Mouse (Mus musculus) liver, embryonic 14.5 days (tissue): Measurements from ENCODE around the gene Rfwd3. TPM values are rescaled to one million over a fixed set of nuclear protein-coding genes. Genes with fewer than 3 reads are reported as not detected.
A peak's percentile ranks its signal among the peaks of the same experiment; 100 is the strongest.
"Not testable (repeated sequence)": the region's sequence is repeated elsewhere in the genome, so short reads cannot be mapped to it uniquely, and the experiment has no call there.

Experiments used
- ATAC-seq: fragments of 200-750 bp; cut with Nextera tagmentation; 2 replicates; pipeline ENCODE4 v1.8.0; 2017; ENCODE audit warnings: moderate number of reproducible peaks, mild to moderate bottlenecking, moderate library complexity; ENCODE audit not compliant: insufficient read depth
- DNase-seq, 3 experiments: peaks; one replicate each; pipeline ENCODE4 v3.0.0-alpha.2; 2012 to 2013; ENCODE audit warnings: low read depth in 3 of 3, low spot score in 3 of 3
- H3K27ac ChIP-seq: fragments of 300-500 bp; sonication (generic); 2 replicates; pipeline ENCODE4 v1.5.1; 2014; ENCODE audit warnings: moderate library complexity, mild to moderate bottlenecking, control low read depth, inconsistent platforms
- H3K27me3 ChIP-seq: fragments of 300-500 bp; sonication (generic); 2 replicates; pipeline ENCODE4 v1.6.1; 2014; ENCODE audit warnings: mild to moderate bottlenecking, low read length, moderate library complexity; ENCODE audit not compliant: control insufficient read depth, insufficient read depth
- H3K36me3 ChIP-seq: fragments of 300-500 bp; sonication (generic); replicated peaks from 2 replicates; pipeline ENCODE4 v1.6.1; 2014; ENCODE audit warnings: low read depth; ENCODE audit not compliant: control insufficient read depth, insufficient read depth
- H3K4me1 ChIP-seq, 2 experiments: fragments of 200-500 bp in 1 of 2; fragments of 300-500 bp in 1 of 2; sonication (generic) in 1 of 2; replicated peaks; 2 replicates each; pipeline ENCODE4 v1.6.1; 2012 to 2014; ENCODE audit warnings: antibody characterized with exemption in 1 of 2, inconsistent platforms in 1 of 2, low read length in 1 of 2; ENCODE audit not compliant: control insufficient read depth in 2 of 2, insufficient read depth in 2 of 2
- H3K4me2 ChIP-seq: fragments of 300-500 bp; sonication (generic); 2 replicates; pipeline ENCODE4 v1.6.1; 2014; ENCODE audit warnings: low read depth, mild to moderate bottlenecking, control low read depth, moderate library complexity
- H3K4me3 ChIP-seq, 2 experiments: fragments of 200-500 bp in 1 of 2; fragments of 300-500 bp in 1 of 2; sonication (generic) in 1 of 2; 2 replicates each; pipeline ENCODE4 v1.5.1; 2012 to 2014; ENCODE audit warnings: low read depth in 2 of 2, low read length in 2 of 2, mild to moderate bottlenecking in 2 of 2, control low read depth in 1 of 2, inconsistent platforms in 1 of 2, moderate library complexity in 1 of 2; ENCODE audit not compliant: insufficient read depth in 1 of 2
- H3K9ac ChIP-seq: fragments of 300-500 bp; sonication (generic); replicated peaks from 2 replicates; pipeline ENCODE4 v1.6.1; 2014; ENCODE audit warnings: mild to moderate bottlenecking, control low read depth, moderate library complexity
- H3K9me3 ChIP-seq: fragments of 300-500 bp; sonication (generic); 2 replicates; pipeline ENCODE4 v1.6.1; 2016; ENCODE audit warnings: low read length, mixed read lengths; ENCODE audit not compliant: control insufficient read depth
- CTCF ChIP-seq: IDR thresholded peaks from 2 replicates; pipeline ENCODE4 v1.5.1; 2016; ENCODE audit warnings: antibody characterized with exemption, low read depth, control low read depth
- EP300 ChIP-seq: IDR thresholded peaks from 2 replicates; pipeline ENCODE4 v1.6.1; 2016; ENCODE audit warnings: antibody characterized with exemption, low read depth
- WGBS: fragments of 180-500 bp; shearing (Covaris S2); extraction: QIAGEN DNeasy Blood & Tissue Kit; methylation state at CpG from one replicate; pipeline ENCODE4 v1.1.7; 2014; ENCODE audit not compliant: insufficient replicate concordance; 5-methylcytosine and 5-hydroxymethylcytosine counted together
- polyA plus RNA-seq, 2 experiments: library from polyadenylated mRNA; depleted of rRNA in 1 of 2; stranded (reverse) in 1 of 2; unstranded in 1 of 2; fragments of >200 nt; fragmentation: Nextera tagmentation in 1 of 2; extraction: Ambion mirVana in 1 of 2; gene quantifications; 2 replicates each; pipeline versions ENCODE4 v1.2.1 to v1.2.3; 2012 to 2014

The Rfwd3 gene
- polyA plus RNA-seq, 2 experiments, result 24.5 to 43.8 TPM

DNA sequence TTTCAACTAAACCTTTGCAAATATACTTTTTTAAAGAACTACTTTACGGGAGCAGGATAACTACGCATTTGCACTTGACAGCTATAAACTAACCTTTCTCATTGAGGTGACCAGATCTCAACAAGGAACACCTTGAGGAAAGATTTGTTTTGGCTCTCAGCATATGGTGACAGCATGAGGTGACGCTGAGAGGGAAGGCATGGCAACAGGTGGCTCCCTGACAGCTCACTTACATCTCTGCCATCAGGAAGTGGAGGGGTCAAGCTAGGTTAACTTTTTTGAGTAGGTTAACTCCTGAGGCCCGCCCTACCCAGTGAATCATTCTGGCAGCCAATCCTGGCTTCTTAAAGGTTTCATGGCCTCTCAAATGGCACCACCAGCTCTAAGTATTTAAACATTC is 14.4 kb downstream of the Rfwd3 start:
- H3K4me1 ChIP-seq, result no peaks in the 10 kb centered on the region
- no peaks in the 10 kb centered on the region for H3K9me3 ChIP-seq
- no peak overlapping the region for H3K27ac ChIP-seq
- H3K4me2 ChIP-seq, result no peak overlapping the region
- TF ChIP-seq CTCF, result no peak
- TF ChIP-seq EP300, result no peak
- DNase-seq, result no peak
- no peaks in the 10 kb centered on the region for H3K27me3 ChIP-seq
- H3K9ac ChIP-seq, result no peak overlapping the region
- no peak overlapping the region for H3K4me3 ChIP-seq
- peaks cover 95% of the 10 kb centered on the region for H3K36me3 ChIP-seq
- 89% methylated on average over 4 of the region's 4 CpGs for WGBS
- ATAC-seq, result no peak

DNA sequence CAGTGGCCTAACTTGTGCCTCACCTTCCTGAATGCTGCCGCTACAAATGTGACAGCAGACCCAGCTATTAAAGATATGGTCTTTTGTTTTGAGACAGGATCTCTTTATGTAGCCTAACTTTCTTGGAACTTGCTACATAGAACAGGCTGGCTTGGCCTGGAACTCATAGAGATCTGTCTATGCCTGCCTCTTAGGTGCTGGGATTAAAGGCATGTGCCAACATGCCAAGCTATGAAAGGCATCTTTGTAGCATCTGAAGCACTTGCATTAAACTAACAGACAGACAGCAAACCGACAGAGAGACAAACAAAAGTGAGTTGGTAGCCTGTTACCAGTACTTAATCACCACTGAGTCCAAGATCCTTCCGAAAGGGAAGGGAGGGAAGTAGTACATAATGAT is 17.9 kb downstream of the Rfwd3 start:
- no peaks in the 10 kb centered on the region for H3K27me3 ChIP-seq
- ATAC-seq (no peak), DNase-seq (no peak)
- no peaks in the 10 kb centered on the region for H3K4me1 ChIP-seq
- H3K9me3 ChIP-seq, result no peaks in the 10 kb centered on the region
- WGBS, result 94% methylated on average over 3 of the region's 3 CpGs
- H3K4me2 ChIP-seq, result no peak overlapping the region
- peaks cover 93% of the 10 kb centered on the region for H3K36me3 ChIP-seq
- no peak overlapping the region for H3K9ac ChIP-seq
- no peak overlapping the region for H3K27ac ChIP-seq
- no peak overlapping the region for H3K4me3 ChIP-seq
- TF ChIP-seq EP300, result no peak
- TF ChIP-seq CTCF, result no peak

DNA sequence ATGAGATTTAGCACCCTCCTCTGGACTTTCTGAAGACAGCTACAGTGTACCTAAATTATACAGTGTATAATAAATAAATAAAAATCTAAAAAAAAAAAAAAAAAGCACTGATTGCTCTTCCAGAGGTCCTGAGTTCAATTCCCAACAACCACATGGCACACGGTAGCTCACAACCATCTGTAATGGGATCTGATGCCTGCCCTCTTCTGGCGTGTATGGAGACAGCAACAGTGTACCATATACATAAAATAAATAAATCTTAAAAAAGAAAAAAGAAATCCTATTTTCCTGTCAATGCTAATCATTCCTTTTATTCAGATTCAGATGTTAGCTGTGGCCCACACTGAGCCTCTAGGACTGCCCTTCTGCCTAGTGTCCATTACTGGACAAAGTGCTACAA is 31.7 kb downstream of the Rfwd3 start:
- Histone ChIP-seq H3K27me3 (no peaks in the 10 kb centered on the region), H3K9ac (no peak overlapping the region), H3K9me3 (no peaks in the 10 kb centered on the region), H3K4me3 (no peak overlapping the region), H3K27ac (no peak overlapping the region), H3K4me2 (no peak overlapping the region), H3K36me3 (peaks cover 20% of the 10 kb centered on the region), H3K4me1 (no peaks in the 10 kb centered on the region)
- DNase-seq (no peak), ATAC-seq (no peak)
- TF ChIP-seq EP300, result no peak
- peak; percentile 34 for TF ChIP-seq CTCF
- 62% methylated on average over 2 of the region's 2 CpGs for WGBS

DNA sequence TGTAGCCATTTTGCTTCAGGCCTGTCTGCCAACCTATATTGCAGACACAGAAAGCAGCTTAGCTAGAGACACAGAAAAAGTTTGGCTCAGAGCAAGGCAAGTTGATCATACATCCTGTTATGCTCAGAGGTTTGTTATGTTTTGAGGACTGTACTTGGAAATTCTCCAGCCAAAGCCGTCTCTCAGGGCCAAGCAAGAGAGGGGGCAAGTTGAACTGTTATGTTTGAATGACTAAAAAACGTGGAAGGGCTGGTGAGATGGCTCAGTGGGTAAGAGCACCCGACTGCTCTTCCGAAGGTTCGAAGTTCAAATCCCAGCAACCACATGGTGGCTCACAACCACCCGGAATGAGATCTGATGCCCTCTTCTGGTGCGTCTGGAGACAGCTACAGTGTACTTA is 33.9 kb downstream of the Rfwd3 start:
- not testable (repeated sequence) for DNase-seq, H3K27me3 ChIP-seq, H3K36me3 ChIP-seq, H3K4me1 ChIP-seq, H3K4me3 ChIP-seq, H3K9me3 ChIP-seq, H3K4me2 ChIP-seq, H3K27ac ChIP-seq, ATAC-seq, H3K9ac ChIP-seq
- 63% methylated on average over 7 of the region's 7 CpGs for WGBS

DNA sequence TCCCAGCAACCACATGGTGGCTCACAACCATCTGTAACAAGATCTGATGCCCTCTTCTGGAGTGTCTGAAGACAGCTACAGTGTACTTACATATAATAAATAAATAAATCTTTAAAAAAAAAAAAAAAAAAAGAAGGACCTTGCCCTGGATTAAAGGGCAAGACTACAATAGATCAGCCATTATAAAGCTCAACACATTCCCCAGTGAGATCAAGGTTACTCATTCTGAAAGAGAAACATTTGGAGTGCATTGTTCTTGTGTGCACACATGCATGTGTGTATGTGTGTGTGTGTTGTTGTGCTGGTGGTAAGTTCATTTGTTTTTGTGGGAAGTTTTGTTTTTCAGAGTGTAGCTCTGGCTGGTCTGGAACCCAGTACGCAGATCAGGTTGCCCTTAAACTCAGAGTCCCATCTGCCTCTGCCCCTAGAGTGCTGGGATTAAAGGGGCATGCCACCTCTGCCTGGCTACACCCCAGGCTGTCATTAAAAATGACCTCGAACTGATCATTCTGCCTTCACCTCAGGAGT is 35.3 kb downstream of the Rfwd3 start:
- no peak for DNase-seq
- no peaks in the 10 kb centered on the region for H3K36me3 ChIP-seq
- H3K4me3 ChIP-seq, result no peak overlapping the region
- no peak overlapping the region for H3K27ac ChIP-seq
- ATAC-seq, result no peak
- peaks cover 0 to 10% of the 10 kb centered on the region in 2 experiments; a peak in 3 of 4 replicates for H3K4me1 ChIP-seq
- H3K9me3 ChIP-seq, result no peaks in the 10 kb centered on the region
- no peak overlapping the region for H3K4me2 ChIP-seq
- TF ChIP-seq CTCF (no peak), EP300 (no peak)
- no peaks in the 10 kb centered on the region for H3K27me3 ChIP-seq
- WGBS, result 68% methylated on average over 2 of the region's 2 CpGs
- no peak overlapping the region for H3K9ac ChIP-seq
